Mouse (Mus musculus) forebrain, embryonic 13.5 days (tissue): ENCODE measurements around the gene Jam2. TPM values are rescaled to one million over a fixed set of nuclear protein-coding genes. Genes with fewer than 3 reads are reported as not detected.

Source experiments
- ATAC-seq: fragments of 200-750 bp; cut with Nextera tagmentation; 2 replicates; pipeline ENCODE4 v1.8.0; 2017
- H3K27ac ChIP-seq: fragments of 300-500 bp; sonication (generic); 2 replicates; pipeline ENCODE4 v1.5.1; 2015; ENCODE audit warnings: inconsistent platforms, mild to moderate bottlenecking, moderate library complexity
- H3K27me3 ChIP-seq: fragments of 300-500 bp; sonication (generic); 2 replicates; pipeline ENCODE4 v1.6.1; 2015; ENCODE audit warnings: mild to moderate bottlenecking, inconsistent platforms
- H3K36me3 ChIP-seq: fragments of 300-500 bp; sonication (generic); 2 replicates; pipeline ENCODE4 v1.6.1; 2015; ENCODE audit warnings: mild to moderate bottlenecking, inconsistent platforms; ENCODE audit not compliant: poor library complexity, severe bottlenecking
- H3K4me1 ChIP-seq: fragments of 300-500 bp; sonication (generic); 2 replicates; pipeline ENCODE4 v1.6.1; 2015; ENCODE audit warnings: inconsistent platforms
- H3K4me2 ChIP-seq: fragments of 300-500 bp; sonication (generic); 2 replicates; pipeline ENCODE4 v1.6.1; 2015; ENCODE audit warnings: inconsistent platforms, mild to moderate bottlenecking, moderate library complexity
- H3K4me3 ChIP-seq: fragments of 300-500 bp; sonication (generic); 2 replicates; pipeline ENCODE4 v1.5.1; 2015; ENCODE audit warnings: mild to moderate bottlenecking, inconsistent platforms
- H3K9ac ChIP-seq: fragments of 300-500 bp; sonication (generic); 2 replicates; pipeline ENCODE4 v1.6.1; 2015; ENCODE audit warnings: mild to moderate bottlenecking, inconsistent platforms
- H3K9me3 ChIP-seq: fragments of 300-500 bp; sonication (generic); replicated peaks from 2 replicates; pipeline ENCODE4 v1.6.1; 2016; ENCODE audit warnings: inconsistent platforms
- WGBS: fragments of 180-500 bp; shearing (Covaris S2); methylation state at CpG from one replicate; pipeline ENCODE4 v1.1.7; 2015; 5-methylcytosine and 5-hydroxymethylcytosine counted together
- polyA plus RNA-seq: library from polyadenylated mRNA; unstranded; fragments of >200 nt; fragmentation: Nextera tagmentation; extraction: Ambion mirVana; gene quantifications from 2 replicates; pipeline ENCODE4 v1.2.1, GENCODE M21; 2015

Jam2 gene
- polyA plus RNA-seq: 26.0 and 27.5 TPM in 2 replicates

DNA sequence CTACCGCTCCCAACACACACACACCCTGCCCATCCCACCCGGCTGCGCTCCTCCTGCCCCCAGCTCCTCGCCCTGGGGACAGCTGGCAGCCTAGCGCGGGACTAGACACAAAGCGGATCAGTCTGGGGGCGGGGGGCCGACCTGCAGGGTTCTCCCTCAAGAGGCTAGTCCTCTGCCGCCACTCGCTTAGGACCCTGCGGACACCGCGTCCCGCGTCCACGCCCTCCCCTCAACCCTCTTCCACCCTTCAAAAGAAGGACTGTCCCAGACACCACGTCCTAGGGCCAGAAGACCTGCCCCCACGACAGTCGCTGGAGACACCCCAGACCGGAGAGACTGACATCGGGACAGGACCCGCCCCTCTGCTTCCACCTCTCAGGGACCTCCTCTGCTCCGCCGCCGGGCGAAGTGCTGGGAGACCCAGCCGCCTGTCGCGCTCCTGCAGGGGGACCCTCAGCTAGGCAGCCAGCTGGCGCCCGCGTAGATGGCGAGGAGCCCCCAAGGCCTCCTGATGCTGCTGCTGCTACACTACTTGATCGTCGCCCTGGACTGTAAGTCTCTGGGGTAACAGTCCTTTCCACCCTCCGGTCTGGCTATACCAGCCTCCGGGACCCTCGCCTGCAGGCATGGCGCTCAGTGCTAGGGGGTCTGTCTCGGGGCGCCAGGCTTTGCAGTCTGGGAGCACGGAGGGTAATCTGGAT lies at the start of gene Jam2:
Jam2 (plus strand) TSS at position 121 of the 701 bp plus-strand sequence.
- WGBS: 0% methylated on average over 43 of the region's 43 CpGs
- peak within 1 kb of the TSS; percentile 94 for H3K27ac ChIP-seq
- H3K4me1 ChIP-seq: peaks cover 24% of the 10 kb centered on the region
- peaks cover 6% of the 10 kb centered on the region for H3K36me3 ChIP-seq
- ATAC-seq: peak; percentile 90
- H3K27me3 ChIP-seq: no peaks in the 10 kb centered on the region
- peak within 1 kb of the TSS; percentile 70 for H3K9ac ChIP-seq
- peak within 1 kb of the TSS; percentile 70 for H3K4me2 ChIP-seq
- H3K9me3 ChIP-seq: no peaks in the 10 kb centered on the region
- peak within 1 kb of the TSS; percentile 57 for H3K4me3 ChIP-seq

DNA sequence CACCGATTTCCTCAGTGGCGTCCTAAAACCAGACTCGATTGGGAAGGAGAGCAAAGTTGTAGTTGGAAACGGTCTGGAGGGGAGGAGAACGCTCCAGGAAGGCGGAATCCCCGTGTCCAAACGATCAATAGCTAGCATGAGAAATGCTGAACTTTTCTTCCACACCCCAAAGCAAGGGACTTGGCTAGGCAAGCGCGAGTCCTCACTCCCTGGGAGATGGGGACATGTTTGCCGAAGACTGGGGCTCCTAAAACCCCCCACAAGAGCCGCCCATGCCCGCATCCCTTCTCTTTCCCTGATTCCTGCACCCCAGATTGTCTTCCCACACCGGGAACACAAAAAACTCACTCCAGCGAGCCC lies 39.1 kb upstream of the Jam2 start:
- H3K9me3 ChIP-seq: no peaks in the 10 kb centered on the region
- H3K36me3 ChIP-seq: peaks cover 24% of the 10 kb centered on the region
- peak; percentile 60 for ATAC-seq
- H3K4me3 ChIP-seq: peak overlapping the region; percentile 74
- no peaks in the 10 kb centered on the region for H3K27me3 ChIP-seq
- WGBS: under 1% methylated on average over 15 of the region's 15 CpGs
- peaks cover 14% of the 10 kb centered on the region for H3K4me1 ChIP-seq
- peak overlapping the region; percentile 74 for H3K9ac ChIP-seq
- H3K27ac ChIP-seq: peak overlapping the region; percentile 27; the same call in 1 of the 2 replicates
- H3K4me2 ChIP-seq: peak overlapping the region; percentile 70

DNA sequence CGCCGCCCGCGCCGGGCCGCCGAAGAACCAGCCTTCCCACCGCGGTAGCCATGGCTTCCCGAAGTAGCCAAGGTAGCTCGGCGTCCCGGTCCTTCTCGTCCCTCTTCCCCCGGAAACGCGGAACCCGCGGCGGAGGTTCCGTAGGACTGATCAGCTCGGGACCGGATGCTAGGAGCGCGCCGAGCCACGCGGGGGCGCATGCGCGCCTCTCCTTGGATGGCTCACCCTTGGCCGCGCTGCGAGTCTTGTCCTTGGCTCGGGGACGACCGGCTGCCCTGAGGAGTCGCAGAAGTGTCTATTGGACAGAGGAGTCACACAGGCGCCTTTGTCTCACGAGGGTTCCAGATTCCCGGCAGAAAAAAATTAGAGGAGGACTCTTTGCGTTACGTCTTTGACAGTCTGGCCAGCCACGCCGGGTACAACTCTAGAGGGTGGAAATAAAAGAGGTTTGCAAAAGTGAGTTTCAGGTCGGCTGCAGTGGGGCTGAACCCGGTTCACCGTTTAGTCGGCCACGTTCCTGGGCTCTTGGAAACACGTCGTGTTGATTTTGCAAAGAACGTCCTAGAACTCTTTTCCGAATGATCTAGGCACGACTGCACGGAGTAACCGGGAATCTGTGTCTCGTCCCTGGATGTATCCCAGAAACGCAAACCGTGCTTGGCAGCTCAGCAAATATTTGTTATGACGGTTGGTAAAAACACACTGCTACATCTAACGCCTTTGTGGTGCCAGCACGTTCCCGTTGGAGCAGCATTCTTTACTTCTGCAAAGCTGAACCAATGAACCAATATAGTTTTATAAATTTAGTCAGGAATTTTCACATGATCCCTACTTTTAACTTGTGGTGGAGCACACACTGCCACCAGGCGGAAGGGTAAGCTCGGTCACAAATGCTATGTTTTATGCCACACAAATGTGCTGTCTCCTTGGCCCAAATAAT lies 38.5 kb upstream of the Jam2 start, which contains the start of gene Mrpl39:
Mrpl39 (minus strand) TSS at position 577 of the 940 bp plus-strand sequence.
- Histone ChIP-seq H3K4me3 (peak within 1 kb of the TSS; percentile 74), H3K4me2 (peak within 1 kb of the TSS; percentile 70), H3K27ac (peak within 1 kb of the TSS; percentile 27; the same call in 1 of the 2 replicates), H3K4me1 (peaks cover 14% of the 10 kb centered on the region), H3K9ac (peak within 1 kb of the TSS; percentile 74), H3K27me3 (no peaks in the 10 kb centered on the region), H3K36me3 (peaks cover 18% of the 10 kb centered on the region), H3K9me3 (no peaks in the 10 kb centered on the region)
- peak; percentile 99 for ATAC-seq
- WGBS: under 1% methylated on average over 66 of the region's 66 CpGs

DNA sequence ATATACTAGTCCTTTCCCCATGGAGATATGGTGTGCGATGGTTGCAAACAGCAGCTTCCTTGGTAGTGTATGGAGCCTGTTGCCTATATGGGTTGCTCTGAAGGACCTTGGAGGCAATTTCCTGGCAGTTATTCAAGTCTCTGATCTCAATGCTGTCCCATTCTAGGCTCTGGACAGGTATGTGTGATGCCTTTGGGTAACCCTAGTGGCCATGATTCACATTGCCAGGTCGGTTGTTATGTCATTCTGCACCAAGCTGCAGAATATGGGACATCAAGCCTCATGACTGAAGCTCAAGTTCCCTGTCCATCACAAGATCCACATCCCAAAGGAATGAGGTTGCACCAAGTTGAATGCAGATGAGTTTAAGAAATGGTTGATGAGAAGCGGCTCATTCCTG lies 36.6 kb upstream of the Jam2 start:
- Histone ChIP-seq H3K4me1 (peaks cover 14% of the 10 kb centered on the region), H3K27ac (no peak overlapping the region), H3K4me2 (no peak overlapping the region), H3K4me3 (no peak overlapping the region), H3K27me3 (no peaks in the 10 kb centered on the region), H3K36me3 (peaks cover 3% of the 10 kb centered on the region; the same call in 1 of the 2 replicates), H3K9me3 (no peaks in the 10 kb centered on the region), H3K9ac (no peak overlapping the region)
- ATAC-seq: no peak
- 80% methylated on average over 3 of the region's 3 CpGs for WGBS

DNA sequence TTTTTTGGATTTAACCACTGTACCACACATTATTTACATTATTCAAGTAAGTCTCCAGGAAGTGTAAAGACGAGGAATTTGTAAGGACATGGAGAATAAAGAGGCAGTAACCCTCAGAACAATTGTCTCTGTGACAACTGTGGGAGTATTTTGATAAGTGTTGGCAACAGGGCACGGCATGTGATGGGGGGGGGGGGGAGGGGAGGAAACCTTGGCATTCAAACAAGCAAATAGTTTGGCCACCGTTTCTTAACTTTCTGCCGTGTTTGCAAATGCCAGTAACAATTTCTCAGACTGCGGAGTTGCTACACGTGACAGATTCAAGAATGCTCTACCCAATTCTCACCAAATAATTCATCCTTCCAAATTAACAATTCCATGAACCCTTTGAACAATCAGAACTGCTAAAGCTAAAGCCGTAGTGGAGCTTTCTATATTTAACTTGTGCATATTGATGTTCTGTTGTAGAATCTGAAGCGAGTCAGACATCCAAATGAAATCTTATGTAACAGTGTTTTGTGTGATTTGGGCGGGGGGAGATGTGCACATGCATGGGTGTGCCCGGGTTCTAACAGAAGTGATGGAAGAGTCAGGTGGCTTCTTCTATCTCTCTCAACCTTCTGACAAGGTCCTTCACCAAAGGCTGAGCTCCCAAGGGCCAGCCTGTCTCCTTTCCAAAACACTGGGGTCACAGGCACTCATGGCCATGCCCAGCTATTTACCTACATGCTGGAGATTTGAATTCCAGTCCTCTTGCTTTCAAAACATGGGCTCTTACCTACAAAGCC lies 29.0 kb upstream of the Jam2 start:
- Histone ChIP-seq H3K9ac (no peak overlapping the region), H3K9me3 (no peaks in the 10 kb centered on the region), H3K27ac (no peak overlapping the region), H3K4me3 (no peak overlapping the region), H3K36me3 (no peaks in the 10 kb centered on the region), H3K27me3 (no peaks in the 10 kb centered on the region), H3K4me1 (no peaks in the 10 kb centered on the region), H3K4me2 (no peak overlapping the region)
- ATAC-seq: 0 out of 2 replicates have a peak, but pooled peaks have one; percentile 45
- WGBS: 55% methylated on average over 10 of the region's 10 CpGs

DNA sequence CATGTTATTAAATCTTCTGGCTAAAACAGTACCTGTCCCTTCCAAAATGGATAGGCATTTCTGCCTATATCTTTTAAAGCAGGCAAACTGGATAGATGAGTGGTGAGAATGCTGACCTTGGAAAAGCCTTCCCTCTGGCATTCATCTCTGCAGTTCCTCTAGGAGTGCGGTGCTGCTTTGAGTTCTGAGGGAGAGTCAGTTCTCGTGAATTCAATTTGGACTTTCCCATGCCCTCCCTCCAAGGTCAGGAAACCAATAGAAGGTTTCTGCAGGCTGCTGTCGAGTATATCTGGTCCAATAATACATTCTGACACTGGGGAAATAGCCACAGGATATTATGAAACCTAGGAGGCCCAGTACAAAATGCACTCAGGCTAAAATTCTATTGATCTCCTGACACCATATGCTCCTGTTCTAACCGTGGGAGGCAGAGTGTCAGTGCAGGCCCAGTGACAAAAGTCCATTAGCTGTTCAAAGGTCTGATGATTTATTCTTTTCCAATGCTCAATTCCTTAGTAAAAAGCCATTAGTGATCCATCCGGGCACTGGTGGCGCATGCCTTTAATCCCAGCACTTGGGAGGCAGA lies 28.1 kb upstream of the Jam2 start:
- no peak overlapping the region for H3K4me3 ChIP-seq
- no peak for ATAC-seq
- no peak overlapping the region for H3K9ac ChIP-seq
- H3K27me3 ChIP-seq: no peaks in the 10 kb centered on the region
- H3K4me2 ChIP-seq: no peak overlapping the region
- H3K27ac ChIP-seq: no peak overlapping the region
- no peaks in the 10 kb centered on the region for H3K36me3 ChIP-seq
- 70% methylated on average over 6 of the region's 6 CpGs for WGBS
- H3K4me1 ChIP-seq: no peaks in the 10 kb centered on the region
- no peaks in the 10 kb centered on the region for H3K9me3 ChIP-seq

DNA sequence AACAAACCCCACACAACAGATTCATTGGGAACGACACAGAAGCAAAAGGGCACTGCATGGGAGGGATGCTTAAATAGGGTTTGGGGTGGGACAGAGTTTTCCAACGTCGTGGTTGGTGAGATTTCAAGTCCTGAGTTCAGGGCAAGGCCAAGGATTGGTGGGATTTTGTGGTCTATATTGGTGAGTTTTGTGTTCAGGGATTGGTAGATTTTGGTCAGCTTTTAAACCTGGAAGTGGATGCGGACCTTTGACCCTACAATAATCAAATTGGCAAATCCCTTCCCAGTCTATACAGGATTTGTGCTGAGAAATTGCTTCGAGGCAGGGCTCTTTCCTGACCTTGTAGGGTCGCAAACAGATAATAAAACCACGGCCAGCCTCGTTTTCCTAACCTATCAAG lies 6.0 kb upstream of the Jam2 start:
- ATAC-seq: no peak
- WGBS: 87% methylated on average over 8 of the region's 8 CpGs
- Histone ChIP-seq H3K4me3 (no peak overlapping the region), H3K9ac (no peak overlapping the region), H3K36me3 (no peaks in the 10 kb centered on the region), H3K27ac (no peak overlapping the region), H3K4me2 (no peak overlapping the region), H3K4me1 (peaks cover 5% of the 10 kb centered on the region), H3K27me3 (no peaks in the 10 kb centered on the region), H3K9me3 (no peaks in the 10 kb centered on the region)

DNA sequence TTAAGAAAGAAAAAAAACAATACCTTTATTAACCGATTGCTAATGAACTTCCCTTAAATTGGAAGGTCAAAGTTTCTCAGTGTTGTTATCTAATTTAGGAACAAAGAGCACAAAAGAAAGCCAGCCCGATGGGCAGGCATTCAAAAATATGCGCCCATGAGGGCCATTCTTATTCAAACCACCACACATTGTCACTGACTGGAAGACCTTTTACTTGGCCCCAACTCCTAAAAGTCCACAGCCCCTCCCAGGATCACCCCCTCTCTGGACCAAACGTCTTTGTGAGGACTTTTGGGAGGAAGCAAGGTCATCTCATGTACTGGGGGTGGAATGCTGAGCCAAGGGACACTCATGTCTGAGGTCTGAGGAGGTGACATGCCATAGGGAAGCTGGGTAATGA lies 4.7 kb upstream of the Jam2 start:
- no peak for ATAC-seq
- no peak overlapping the region for H3K9ac ChIP-seq
- 59% methylated on average over 4 of the region's 4 CpGs for WGBS

DNA sequence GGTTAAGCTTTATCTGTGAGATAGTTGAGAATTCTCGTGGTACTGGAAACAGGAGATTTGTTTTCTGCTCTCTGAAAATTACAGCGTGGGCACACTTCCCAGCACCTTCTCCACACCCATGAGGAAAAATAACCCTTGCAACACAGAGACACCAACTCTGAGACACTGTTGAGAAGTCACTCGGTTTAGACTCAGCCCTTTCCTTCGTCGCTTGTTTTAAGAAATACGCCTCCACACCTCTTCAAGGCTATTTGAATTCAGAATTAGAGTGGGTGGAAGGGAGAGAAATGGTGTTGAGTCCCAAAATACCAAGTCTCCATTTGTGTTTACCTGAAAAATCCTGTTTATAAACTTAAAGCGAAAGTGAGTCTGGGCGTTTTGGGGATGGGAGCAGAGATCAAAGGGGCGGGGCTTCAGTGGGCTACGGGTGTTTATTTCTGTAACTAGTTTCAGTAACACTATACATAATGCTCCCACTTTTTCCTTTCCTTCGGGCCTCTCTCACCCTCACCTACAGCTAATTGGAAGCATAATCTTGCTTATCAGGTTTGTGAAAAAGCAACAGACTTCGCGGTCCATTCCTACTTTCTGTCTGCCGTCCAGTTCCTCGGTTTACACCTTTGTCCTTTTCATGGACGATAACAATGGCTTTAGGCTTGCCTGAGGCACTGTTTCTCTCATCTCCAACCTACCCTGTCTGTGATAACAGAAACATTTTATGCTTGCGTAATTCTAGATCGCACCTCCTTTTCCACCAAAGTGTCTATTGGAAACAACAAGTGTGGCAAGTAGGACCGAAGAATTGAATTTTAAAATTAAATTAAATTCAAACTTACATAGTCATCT lies 4.1 kb upstream of the Jam2 start:
- Histone ChIP-seq H3K27ac (no peak overlapping the region), H3K4me3 (no peak overlapping the region), H3K4me1 (peaks cover 10% of the 10 kb centered on the region), H3K4me2 (no peak overlapping the region), H3K9ac (no peak overlapping the region), H3K36me3 (no peaks in the 10 kb centered on the region), H3K27me3 (no peaks in the 10 kb centered on the region), H3K9me3 (no peaks in the 10 kb centered on the region)
- no peak for ATAC-seq
- 88% methylated on average over 19 of the region's 19 CpGs for WGBS

More for the DNA sequence above, 4.7 kb upstream of the Jam2 start:
- Histone ChIP-seq H3K4me2 (no peak overlapping the region), H3K27ac (no peak overlapping the region), H3K4me3 (no peak overlapping the region), H3K4me1 (peaks cover 10% of the 10 kb centered on the region), H3K9me3 (no peaks in the 10 kb centered on the region), H3K36me3 (no peaks in the 10 kb centered on the region), H3K27me3 (no peaks in the 10 kb centered on the region)

DNA sequence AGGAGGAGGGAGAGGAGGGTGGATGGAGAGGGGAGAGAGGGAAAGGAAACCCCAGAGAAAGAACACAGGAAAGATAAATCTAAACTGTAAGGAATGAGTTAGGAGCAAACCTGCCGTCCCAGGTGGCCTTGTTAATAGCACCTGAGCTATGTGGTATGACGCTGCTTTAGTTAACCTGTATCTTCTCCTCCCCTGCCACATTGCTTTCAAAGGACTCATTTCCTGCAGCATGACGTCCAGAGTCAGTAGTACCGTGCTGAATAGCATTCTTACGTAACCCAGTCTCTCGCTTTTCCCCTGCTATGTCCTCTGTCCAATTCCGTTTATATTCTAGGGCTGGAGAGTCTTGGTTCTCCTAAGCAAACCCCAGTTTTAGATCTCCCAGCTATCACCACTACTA lies 3.0 kb upstream of the Jam2 start:
- Histone ChIP-seq H3K9me3 (no peaks in the 10 kb centered on the region), H3K27ac (no peak overlapping the region), H3K36me3 (no peaks in the 10 kb centered on the region), H3K4me3 (no peak overlapping the region), H3K27me3 (no peaks in the 10 kb centered on the region), H3K4me2 (no peak overlapping the region), H3K4me1 (peaks cover 15% of the 10 kb centered on the region), H3K9ac (no peak overlapping the region)
- 92% methylated on average over 7 of the region's 7 CpGs for WGBS
- no peak for ATAC-seq

DNA sequence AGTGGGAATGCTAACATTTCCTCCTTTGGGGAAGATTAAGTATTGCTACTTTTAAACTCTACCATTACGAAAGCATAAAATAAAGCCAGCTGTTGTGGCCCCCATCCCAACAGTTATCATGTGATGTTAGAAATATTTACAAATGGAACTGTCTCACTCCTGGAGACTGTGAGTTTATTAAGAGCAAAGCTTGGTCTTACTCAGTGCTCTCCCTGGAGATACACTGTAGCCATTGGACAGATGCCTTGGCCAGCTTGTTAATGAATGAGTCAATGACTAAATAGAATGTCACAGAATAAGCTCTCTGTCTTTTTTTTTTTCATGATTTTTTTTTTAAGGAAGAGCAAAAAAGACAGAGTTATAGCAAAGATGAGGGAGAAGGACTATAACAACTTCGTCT lies 2.5 kb upstream of the Jam2 start:
- Histone ChIP-seq H3K9me3 (no peaks in the 10 kb centered on the region), H3K4me3 (no peak overlapping the region), H3K4me2 (no peak overlapping the region), H3K36me3 (no peaks in the 10 kb centered on the region), H3K9ac (no peak overlapping the region), H3K4me1 (peaks cover 21% of the 10 kb centered on the region), H3K27ac (no peak overlapping the region), H3K27me3 (no peaks in the 10 kb centered on the region)
- 95% methylated on average over 2 of the region's 2 CpGs for WGBS
- no peak for ATAC-seq
